Mouse (Mus musculus) stomach, embryonic 14.5 days (tissue): ENCODE measurements around the gene Sertad3. TPM values are rescaled to one million over a fixed set of nuclear protein-coding genes. Genes with fewer than 3 reads are reported as not detected.

Experiments used
- ATAC-seq: fragments of 200-750 bp; cut with Nextera tagmentation; 2 replicates; pipeline ENCODE4 v1.8.0; 2017; ENCODE audit warnings: low read depth, moderate TSS enrichment; ENCODE audit not compliant: insufficient number of reproducible peaks, insufficient read depth, low FRiP score
- H3K27ac ChIP-seq: fragments of 300-500 bp; sonication (generic); 2 replicates; pipeline ENCODE4 v1.5.1; 2014; ENCODE audit warnings: mild to moderate bottlenecking, low read length, moderate library complexity, mixed read lengths
- H3K27me3 ChIP-seq: fragments of 300-500 bp; sonication (generic); 2 replicates; pipeline ENCODE4 v1.6.1; 2014; ENCODE audit warnings: low read length, control low read depth, mixed read lengths; ENCODE audit not compliant: control insufficient read depth, insufficient read depth
- H3K36me3 ChIP-seq: fragments of 300-500 bp; sonication (generic); 2 replicates; pipeline ENCODE4 v1.6.1; 2014; ENCODE audit warnings: mild to moderate bottlenecking, control low read depth, low read length, moderate library complexity, mixed read lengths; ENCODE audit not compliant: control insufficient read depth, insufficient read depth
- H3K4me1 ChIP-seq: fragments of 300-500 bp; sonication (generic); 2 replicates; pipeline ENCODE4 v1.6.1; 2014; ENCODE audit warnings: low read length, control low read depth, mixed read lengths; ENCODE audit not compliant: control insufficient read depth, insufficient read depth
- H3K4me2 ChIP-seq: fragments of 300-500 bp; sonication (generic); replicated peaks from 2 replicates; pipeline ENCODE4 v1.6.1; 2014; ENCODE audit warnings: low read depth, low read length, control low read depth
- H3K4me3 ChIP-seq: fragments of 300-500 bp; sonication (generic); 2 replicates; pipeline ENCODE4 v1.5.1; 2014; ENCODE audit warnings: low read depth, low read length, control low read depth
- H3K9ac ChIP-seq: fragments of 300-500 bp; sonication (generic); replicated peaks from 2 replicates; pipeline ENCODE4 v1.6.1; 2014; ENCODE audit warnings: low read depth, mild to moderate bottlenecking, control low read depth, low read length, moderate library complexity, mixed read lengths
- H3K9me3 ChIP-seq: fragments of 300-500 bp; sonication (generic); 2 replicates; pipeline ENCODE4 v1.6.1; 2016; ENCODE audit warnings: low read depth, low read length, control low read depth; ENCODE audit not compliant: control insufficient read depth
- WGBS: fragments of 180-500 bp; shearing (Covaris S2); extraction: QIAGEN DNeasy Blood & Tissue Kit; methylation state at CpG from one replicate; pipeline ENCODE4 v1.1.7; 2014; 5-methylcytosine and 5-hydroxymethylcytosine counted together
- polyA plus RNA-seq: library from polyadenylated mRNA; unstranded; fragments of >200 nt; fragmentation: Nextera tagmentation; extraction: Ambion mirVana; gene quantifications from 2 replicates; pipeline ENCODE4 v1.2.1, GENCODE M21; 2014

Sertad3 gene
- polyA plus RNA-seq, 1 experiment from 2014 or later: 32.9 TPM

DNA sequence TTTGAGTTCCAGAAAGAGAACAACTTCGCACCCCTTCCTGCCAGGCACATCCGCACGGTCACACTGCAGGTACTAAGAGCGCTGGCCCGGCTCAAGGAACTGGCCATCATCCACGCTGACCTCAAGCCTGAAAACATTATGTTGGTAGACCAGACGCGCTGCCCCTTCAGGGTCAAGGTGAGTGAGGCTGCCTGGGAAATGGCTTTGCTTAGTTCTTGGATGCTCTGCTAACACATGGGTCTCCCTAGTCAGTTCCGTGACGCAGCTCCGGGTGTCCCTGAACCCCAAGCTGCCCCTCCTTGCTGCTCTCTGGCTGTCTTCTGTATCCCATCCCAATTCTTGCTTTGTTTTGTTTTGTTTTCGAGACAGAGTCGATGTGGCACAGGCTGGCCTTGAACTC lies 50.2 kb downstream of the Sertad3 start:
- H3K4me3 ChIP-seq: no peak overlapping the region
- 91% methylated on average over 13 of the region's 13 CpGs for WGBS
- H3K4me1 ChIP-seq: no peaks in the 10 kb centered on the region
- H3K27me3 ChIP-seq: no peaks in the 10 kb centered on the region
- H3K4me2 ChIP-seq: no peak overlapping the region
- H3K9ac ChIP-seq: no peak overlapping the region
- H3K27ac ChIP-seq: no peak overlapping the region
- no peaks in the 10 kb centered on the region; the same call in 1 of the 2 replicates for H3K36me3 ChIP-seq
- no peak for ATAC-seq
- H3K9me3 ChIP-seq: 0 out of 2 replicates have a peak, but pooled peaks cover 3% of the 10 kb centered on the region

DNA sequence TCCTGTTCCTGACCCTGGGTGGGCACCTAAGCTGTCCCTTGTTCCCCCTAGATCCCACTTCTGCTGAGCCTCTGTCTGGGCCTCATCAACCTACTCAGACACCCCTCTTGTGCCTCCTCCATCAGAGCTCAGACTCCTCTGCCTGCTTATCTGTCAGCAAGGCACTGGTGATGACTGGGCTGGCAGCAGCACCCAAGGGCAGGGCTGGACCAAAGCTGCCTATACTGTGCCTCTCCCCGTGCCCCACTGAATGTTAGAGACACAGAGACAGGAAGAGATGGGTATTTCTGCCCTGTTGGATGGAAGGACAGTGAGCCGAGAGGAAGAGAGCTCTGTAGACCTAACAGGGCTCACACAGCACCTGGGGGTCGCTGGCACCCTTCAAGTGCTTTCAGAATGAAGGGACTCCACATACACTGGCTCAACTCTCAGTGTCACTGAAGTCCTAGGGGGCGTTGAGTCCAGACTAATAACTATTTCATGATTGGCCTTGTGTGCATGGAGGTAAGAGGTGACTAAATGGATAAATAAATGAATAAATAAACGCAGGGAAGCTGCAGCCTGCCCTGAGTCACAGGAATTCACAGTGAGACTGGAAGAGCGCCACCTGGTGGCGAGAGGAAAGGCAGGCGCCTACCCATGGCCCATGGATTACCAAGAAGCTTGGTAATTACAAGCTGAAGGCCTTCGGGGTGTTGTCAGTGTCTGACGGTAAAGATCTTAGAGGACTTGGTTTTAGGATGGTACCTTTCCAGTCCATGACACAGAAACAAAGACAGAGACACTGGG lies 52.7 kb downstream of the Sertad3 start:
- Histone ChIP-seq H3K4me2 (no peak overlapping the region), H3K4me3 (no peak overlapping the region), H3K27ac (no peak overlapping the region), H3K36me3 (peaks cover 3% of the 10 kb centered on the region; the same call in 1 of the 2 replicates), H3K4me1 (no peaks in the 10 kb centered on the region), H3K9ac (no peak overlapping the region), H3K27me3 (no peaks in the 10 kb centered on the region), H3K9me3 (no peaks in the 10 kb centered on the region)
- ATAC-seq: peak; percentile 77; the same call in 1 of the 2 replicates
- 27% methylated on average over 10 of the region's 10 CpGs for WGBS

Other genes starting within 250 kb of the Sertad3 start
- gene Itpkc, start 245.1 kb upstream of the Sertad3 start, polyA plus RNA-seq: 8.5 and 10.8 TPM in 2 replicates
- gene Coq8b, start 240.7 kb upstream of the Sertad3 start, polyA plus RNA-seq: 19.7 and 20.5 TPM in 2 replicates
- 15.0 and 16.5 TPM in 2 replicates for gene Numbl, start 215.3 kb upstream of the Sertad3 start, polyA plus RNA-seq
- gene Ltbp4, start 136.1 kb upstream of the Sertad3 start, polyA plus RNA-seq: 178 and 189 TPM in 2 replicates
- 41.5 and 41.6 TPM in 2 replicates for gene Shkbp1, start 117.7 kb upstream of the Sertad3 start, polyA plus RNA-seq
- gene Gm20479, start 116.3 kb upstream of the Sertad3 start, polyA plus RNA-seq: 0.53 and 1.9 TPM in 2 replicates
- gene Sptbn4, start 26.1 kb upstream of the Sertad3 start, polyA plus RNA-seq: 0.64 and 1.00 TPM in 2 replicates
- 67.3 and 78.3 TPM in 2 replicates for gene Blvrb, start 25.8 kb upstream of the Sertad3 start, polyA plus RNA-seq
- 33.6 and 35.5 TPM in 2 replicates for gene Sertad1, start 13.1 kb downstream of the Sertad3 start, polyA plus RNA-seq
- gene Prx, start 25.6 kb downstream of the Sertad3 start, polyA plus RNA-seq: 1.4 and 1.5 TPM in 2 replicates
- gene Hipk4, start 49.5 kb downstream of the Sertad3 start, polyA plus RNA-seq: 1.0 and 1.3 TPM in 2 replicates
- 75.6 and 78.7 TPM in 2 replicates for gene Pld3, start 79.5 kb downstream of the Sertad3 start, polyA plus RNA-seq
- gene 2310022A10Rik, start 79.5 kb downstream of the Sertad3 start, polyA plus RNA-seq: 17.6 and 18.4 TPM in 2 replicates
- gene Akt2, start 117.8 kb downstream of the Sertad3 start, polyA plus RNA-seq: 88.8 and 91.5 TPM in 2 replicates
- gene Ttc9b, start 180.1 kb downstream of the Sertad3 start, polyA plus RNA-seq: 2.6 and 3.7 TPM in 2 replicates
- 4.5 and 9.2 TPM in 2 replicates for gene Map3k10, start 200.8 kb downstream of the Sertad3 start, polyA plus RNA-seq
- 2.9 and 3.3 TPM in 2 replicates for gene Zfp607b, start 215.6 kb downstream of the Sertad3 start, polyA plus RNA-seq